In genomic region chr11:118459536-118459935, GRCm38 (mm10) we compare ENCODE assay signal across 9 mouse cellular contexts. TPM values are rescaled to one million over a fixed set of nuclear protein-coding genes. Genes with fewer than 3 reads are reported as not detected.
DNase-seq lines count a peak whose midpoint lies in the region; ATAC-seq and TF ChIP-seq lines count a peak whose summit lies in the region.
"Had no signal": no experiment of that assay in that cellular context is flagged by ENCODE, and none has a peak within 500 bp of the region (broad histone marks: within the 10 kb centered on the region; RNA-seq: fewer than 3 reads in every experiment).

No protein-coding gene starts in this region.

- 57% methylated on average over 4 of the region's 4 CpGs for WGBS in kidney, embryonic 15.5 days
- 66% methylated on average over 4 of the region's 4 CpGs for WGBS in heart, embryonic 16.5 days
- 87% methylated on average over 4 of the region's 4 CpGs for WGBS in hindbrain, embryonic 13.5 days
- WGBS in forebrain, postnatal 0 days: 76% methylated on average over 4 of the region's 4 CpGs

- H3K4me3 ChIP-seq in kidney, embryonic 15.5 days (replicated peaks): no peak overlapping the region
- H3K4me3 ChIP-seq in heart, embryonic 16.5 days (ENCODE audit: low read length): no peak overlapping the region
- H3K4me3 ChIP-seq in megakaryocyte, embryonic 14.5 days (replicated peaks): peak overlapping the region; percentile 86
- H3K4me3 ChIP-seq in hindbrain, embryonic 13.5 days: no peak overlapping the region
- H3K4me3 ChIP-seq in forebrain, postnatal 0 days (ENCODE audit: low read depth, low read length): no peak overlapping the region

- peaks cover 12% of the 10 kb centered on the region for H3K4me1 ChIP-seq in kidney, embryonic 15.5 days
- peaks cover 11% of the 10 kb centered on the region for H3K4me1 ChIP-seq in heart, embryonic 16.5 days (ENCODE audit: control insufficient read depth, insufficient read depth, low read length)
- H3K4me1 ChIP-seq in megakaryocyte, embryonic 14.5 days: peaks cover 72% of the 10 kb centered on the region
- H3K4me1 ChIP-seq in hindbrain, embryonic 13.5 days (replicated peaks): peaks cover 8% of the 10 kb centered on the region; the same call in 1 of the 2 replicates
- H3K4me1 ChIP-seq in forebrain, postnatal 0 days (ENCODE audit: insufficient read depth): no peaks in the 10 kb centered on the region

- TF ChIP-seq CTCF in forebrain, postnatal 0 days (IDR thresholded peaks at IDR 0.05; ENCODE audit: low read depth): no peak

- 0 out of 2 replicates have a peak, but pooled peaks cover 3% of the 10 kb centered on the region for H3K9me3 ChIP-seq in kidney, embryonic 15.5 days (replicated peaks)
- H3K9me3 ChIP-seq in heart, embryonic 16.5 days (replicated peaks; ENCODE audit: control insufficient read depth, low read length): no peaks in the 10 kb centered on the region
- H3K9me3 ChIP-seq in megakaryocyte, embryonic 14.5 days: peaks cover 8% of the 10 kb centered on the region; the same call in 1 of the 2 replicates
- no peaks in the 10 kb centered on the region for H3K9me3 ChIP-seq in hindbrain, embryonic 13.5 days
- H3K9me3 ChIP-seq in forebrain, postnatal 0 days (ENCODE audit: low read length): no peaks in the 10 kb centered on the region

- H3K9ac ChIP-seq in kidney, embryonic 15.5 days: no peak overlapping the region
- H3K9ac ChIP-seq in heart, embryonic 16.5 days (ENCODE audit: low read length): no peak overlapping the region
- H3K9ac ChIP-seq in hindbrain, embryonic 13.5 days: no peak overlapping the region
- H3K9ac ChIP-seq in forebrain, postnatal 0 days: no peak overlapping the region

- H3K4me2 ChIP-seq in kidney, embryonic 15.5 days: peak overlapping the region; percentile 30
- H3K4me2 ChIP-seq in heart, embryonic 16.5 days (ENCODE audit: low read depth, low read length): peak overlapping the region; percentile 14; the same call in 1 of the 2 replicates
- H3K4me2 ChIP-seq in hindbrain, embryonic 13.5 days: no peak overlapping the region
- no peak overlapping the region for H3K4me2 ChIP-seq in forebrain, postnatal 0 days (ENCODE audit: low read depth)

- DNase-seq in kidney, postnatal 14 days: no peak
- DNase-seq in forebrain, postnatal 0 days: no peak
- no peak for DNase-seq in ovary, adult 18-20 months (ENCODE audit: low spot score)
- DNase-seq: cerebellum, postnatal 25 days had no signal

- H3K27ac ChIP-seq in kidney, embryonic 15.5 days: peak overlapping the region; percentile 60; the same call in 1 of the 2 replicates
- H3K27ac ChIP-seq in heart, embryonic 16.5 days (ENCODE audit: low read length): peak overlapping the region; percentile 25; the same call in 1 of the 2 replicates
- no peak overlapping the region for H3K27ac ChIP-seq in hindbrain, embryonic 13.5 days
- no peak overlapping the region for H3K27ac ChIP-seq in forebrain, postnatal 0 days (ENCODE audit: low read depth, low read length)

- H3K36me3 ChIP-seq in kidney, embryonic 15.5 days: no peaks in the 10 kb centered on the region
- H3K36me3 ChIP-seq in heart, embryonic 16.5 days (ENCODE audit: control insufficient read depth, insufficient read depth): no peaks in the 10 kb centered on the region
- H3K36me3 ChIP-seq in megakaryocyte, embryonic 14.5 days (replicated peaks; ENCODE audit: low read length): no peaks in the 10 kb centered on the region
- no peaks in the 10 kb centered on the region for H3K36me3 ChIP-seq in hindbrain, embryonic 13.5 days
- H3K36me3 ChIP-seq in forebrain, postnatal 0 days (ENCODE audit: insufficient read depth): no peaks in the 10 kb centered on the region

- ATAC-seq in kidney, embryonic 15.5 days (replicated peaks; ENCODE audit: low FRiP score): no peak
- ATAC-seq in common myeloid progenitor, adult 5-6 weeks (replicated peaks; ENCODE audit: low read depth, poor library complexity, severe bottlenecking): peak; percentile 51
- peak; percentile 68 for ATAC-seq in heart, embryonic 16.5 days (replicated peaks; ENCODE audit: extremely low read depth, insufficient read depth, low FRiP score)
- ATAC-seq in hindbrain, embryonic 13.5 days (ENCODE audit: low FRiP score): no peak
- no peak for ATAC-seq in forebrain, postnatal 0 days

- H3K27me3 ChIP-seq in kidney, embryonic 15.5 days: no peaks in the 10 kb centered on the region
- H3K27me3 ChIP-seq in heart, embryonic 16.5 days (ENCODE audit: control insufficient read depth, insufficient read depth, low read length): no peaks in the 10 kb centered on the region
- H3K27me3 ChIP-seq in megakaryocyte, embryonic 14.5 days (replicated peaks): peaks cover 4% of the 10 kb centered on the region
- 0 out of 2 replicates have a peak, but pooled peaks cover 2% of the 10 kb centered on the region for H3K27me3 ChIP-seq in hindbrain, embryonic 13.5 days
- H3K27me3 ChIP-seq in forebrain, postnatal 0 days (ENCODE audit: insufficient read depth, low read length): no peaks in the 10 kb centered on the region

RNA-seq across cellular contexts. Expression of gene Engase, which starts 17.1 kb away (rescaled TPM):
- 5.4 and 8.7 TPM in 2 replicates for polyA plus RNA-seq in kidney, embryonic 15.5 days (2015; fragmentation: Nextera tagmentation; extraction: Ambion mirVana)
- total RNA-seq in common myeloid progenitor, adult 5-6 weeks (2017): 2.8 and 4.6 TPM in 2 replicates
- 4.0 and 5.8 TPM in 2 replicates for polyA plus RNA-seq in heart, embryonic 16.5 days (2015; fragmentation: Nextera tagmentation; extraction: Ambion mirVana)
- 72.2 and 151 TPM in 2 replicates for polyA plus RNA-seq in megakaryocyte, embryonic 14.5 days (2012; ENCODE audit: insufficient read depth, low replicate concordance)
- 7.0 and 7.1 TPM in 2 replicates for polyA plus RNA-seq in hindbrain, embryonic 13.5 days (2015; fragmentation: Nextera tagmentation; extraction: Ambion mirVana)
- 8.1 and 8.5 TPM in 2 replicates for total RNA-seq in forebrain, postnatal 0 days (2014; rRNA removed)
- 4.2 and 5.7 TPM in 2 replicates for polyA plus RNA-seq in forebrain, postnatal 0 days (2015; fragmentation: Nextera tagmentation; extraction: Ambion mirVana)

RNA-seq across cellular contexts. Expression of gene C1qtnf1, which starts 31.5 kb away (rescaled TPM):
- polyA plus RNA-seq in kidney, embryonic 15.5 days (2015; fragmentation: Nextera tagmentation; extraction: Ambion mirVana): 5.9 and 7.2 TPM in 2 replicates
- not detected in 2 replicates for total RNA-seq in common myeloid progenitor, adult 5-6 weeks (2017)
- 8.9 and 9.3 TPM in 2 replicates for polyA plus RNA-seq in heart, embryonic 16.5 days (2015; fragmentation: Nextera tagmentation; extraction: Ambion mirVana)
- polyA plus RNA-seq in megakaryocyte, embryonic 14.5 days (2012; ENCODE audit: insufficient read depth, low replicate concordance): not detected in 2 replicates
- polyA plus RNA-seq in hindbrain, embryonic 13.5 days (2015; fragmentation: Nextera tagmentation; extraction: Ambion mirVana): 2.8 and 3.4 TPM in 2 replicates
- 5.1 and 8.5 TPM in 2 replicates for total RNA-seq in forebrain, postnatal 0 days (2014; rRNA removed)
- 5.4 and 5.9 TPM in 2 replicates for polyA plus RNA-seq in forebrain, postnatal 0 days (2015; fragmentation: Nextera tagmentation; extraction: Ambion mirVana)

RNA-seq across cellular contexts. Expression of gene Cant1, which starts 40.6 kb away (rescaled TPM):
- 26.7 and 32.9 TPM in 2 replicates for polyA plus RNA-seq in kidney, embryonic 15.5 days (2015; fragmentation: Nextera tagmentation; extraction: Ambion mirVana)
- 12.1 and 21.0 TPM in 2 replicates for total RNA-seq in common myeloid progenitor, adult 5-6 weeks (2017)
- 19.0 and 20.2 TPM in 2 replicates for polyA plus RNA-seq in heart, embryonic 16.5 days (2015; fragmentation: Nextera tagmentation; extraction: Ambion mirVana)
- polyA plus RNA-seq in megakaryocyte, embryonic 14.5 days (2012; ENCODE audit: insufficient read depth, low replicate concordance): 41.8 and 139 TPM in 2 replicates
- polyA plus RNA-seq in hindbrain, embryonic 13.5 days (2015; fragmentation: Nextera tagmentation; extraction: Ambion mirVana): 24.4 and 24.9 TPM in 2 replicates
- total RNA-seq in forebrain, postnatal 0 days (2014; rRNA removed): 38.6 and 52.4 TPM in 2 replicates
- polyA plus RNA-seq in forebrain, postnatal 0 days (2015; fragmentation: Nextera tagmentation; extraction: Ambion mirVana): 27.8 and 31.6 TPM in 2 replicates

RNA-seq across cellular contexts. Expression of gene Lgals3bp, which starts 57.6 kb away (rescaled TPM):
- 13.6 and 18.2 TPM in 2 replicates for polyA plus RNA-seq in kidney, embryonic 15.5 days (2015; fragmentation: Nextera tagmentation; extraction: Ambion mirVana)
- 107 and 108 TPM in 2 replicates for total RNA-seq in common myeloid progenitor, adult 5-6 weeks (2017)
- 16.8 and 27.5 TPM in 2 replicates for polyA plus RNA-seq in heart, embryonic 16.5 days (2015; fragmentation: Nextera tagmentation; extraction: Ambion mirVana)
- polyA plus RNA-seq in megakaryocyte, embryonic 14.5 days (2012; ENCODE audit: insufficient read depth, low replicate concordance): 84.6 and 224 TPM in 2 replicates
- polyA plus RNA-seq in hindbrain, embryonic 13.5 days (2015; fragmentation: Nextera tagmentation; extraction: Ambion mirVana): 2.9 and 4.8 TPM in 2 replicates
- 15.5 and 15.6 TPM in 2 replicates for total RNA-seq in forebrain, postnatal 0 days (2014; rRNA removed)
- 13.7 and 16.4 TPM in 2 replicates for polyA plus RNA-seq in forebrain, postnatal 0 days (2015; fragmentation: Nextera tagmentation; extraction: Ambion mirVana)

Comparison
In these comparisons a context has a peak if more than half of its experiments do, and no peak if none do; other contexts are left out.
1. ATAC-seq: peak in common myeloid progenitor, adult 5-6 weeks (single experiment) and heart, embryonic 16.5 days (single experiment); none in kidney, embryonic 15.5 days (single experiment), hindbrain, embryonic 13.5 days (single experiment) and forebrain, postnatal 0 days (single experiment).
2. H3K27ac ChIP-seq: peak in kidney, embryonic 15.5 days (single experiment) and heart, embryonic 16.5 days (single experiment); none in hindbrain, embryonic 13.5 days (single experiment) and forebrain, postnatal 0 days (single experiment).
3. H3K4me2 ChIP-seq: peak in kidney, embryonic 15.5 days (single experiment) and heart, embryonic 16.5 days (single experiment); none in hindbrain, embryonic 13.5 days (single experiment) and forebrain, postnatal 0 days (single experiment).